Mouse (Mus musculus): ENCODE results near the gene Fbxo7.

DNA sequence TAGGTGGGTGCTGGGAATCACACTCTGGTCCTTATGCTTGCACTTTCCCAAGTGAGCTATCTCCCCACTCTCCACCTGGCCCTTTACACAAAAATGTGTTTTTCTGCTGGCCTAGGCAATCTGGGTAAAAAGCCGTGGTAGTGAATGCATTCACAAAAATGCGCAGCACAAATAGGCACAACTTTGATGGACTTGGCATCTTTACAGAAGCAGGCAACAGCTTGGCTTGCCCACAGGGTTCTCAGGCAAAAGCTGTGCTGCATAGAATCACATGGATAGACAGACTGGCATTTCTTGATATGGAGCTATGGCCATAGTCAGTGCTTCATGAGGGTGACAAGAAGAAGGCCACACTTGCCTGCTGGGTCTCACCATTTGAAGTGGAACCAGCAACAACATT, 57.0 kb downstream of the Fbxo7 start:
- no peak for TF ChIP-seq CTCF (IDR thresholded peaks at IDR 0.05; ENCODE audit: extremely low read depth, insufficient read length, insufficient replicate concordance, low read depth, low read length)
- TF ChIP-seq POLR2A (IDR thresholded peaks at IDR 0.05; ENCODE audit: low read depth, low read length) = no peak

All from small intestine, adult 2 months (tissue).